Comparison of ENCODE assay signal across 18 mouse cellular contexts in genomic region chr1:118368721-118369461, GRCm38 (mm10). TPM values are rescaled to one million over a fixed set of nuclear protein-coding genes. Genes with fewer than 3 reads are reported as not detected.
A peak's percentile ranks its signal among the peaks of the same experiment; 100 is the strongest.
DNase-seq lines count a peak whose midpoint lies in the region.
"Had no signal": no experiment of that assay in that cellular context is flagged by ENCODE, and none has a peak within 500 bp of the region (broad histone marks: within the 10 kb centered on the region; RNA-seq: fewer than 3 reads in every experiment).

No protein-coding gene starts in this region.

- H3K36me3 ChIP-seq in hindbrain, embryonic 10.5 days: no peaks in the 10 kb centered on the region
- H3K36me3 ChIP-seq: hindbrain, embryonic 12.5 days; kidney, embryonic 15.5 days; midbrain, embryonic 13.5 days; neural tube, embryonic 15.5 days had no signal

- no peaks in the 10 kb centered on the region for H3K27me3 ChIP-seq in hindbrain, embryonic 10.5 days (ENCODE audit: insufficient read depth, poor library complexity, severe bottlenecking)
- H3K27me3 ChIP-seq: hindbrain, embryonic 12.5 days; kidney, embryonic 15.5 days; midbrain, embryonic 13.5 days; neural tube, embryonic 15.5 days had no signal

- H3K27ac ChIP-seq in hindbrain, embryonic 10.5 days: no peak overlapping the region
- H3K27ac ChIP-seq: hindbrain, embryonic 12.5 days; kidney, embryonic 15.5 days; midbrain, embryonic 13.5 days; neural tube, embryonic 15.5 days had no signal

- no peaks in the 10 kb centered on the region for H3K4me1 ChIP-seq in hindbrain, embryonic 10.5 days (replicated peaks)
- H3K4me1 ChIP-seq: hindbrain, embryonic 12.5 days; kidney, embryonic 15.5 days; midbrain, embryonic 13.5 days; neural tube, embryonic 15.5 days had no signal

- peak; percentile 20 for DNase-seq in adrenal gland, adult 8-10 months
- DNase-seq in adrenal gland, postnatal 4 days (ENCODE audit: low spot score in 2 of 2): no peak
- peak; percentile 16 for DNase-seq in MN1 (ENCODE audit: low spot score)
- peak; percentile 67 for DNase-seq in fibroblast of lung, adult 2 months (ENCODE audit: low read depth)
- DNase-seq in skeletal muscle tissue, adult 2 months (ENCODE audit: low read depth, low spot score): peak; percentile 28
- no peak for DNase-seq in gastrocnemius, postnatal 10 days
- DNase-seq in hindbrain, embryonic 10.5 days (ENCODE audit: low spot score): no peak
- no peak for DNase-seq in thymus, postnatal 10 days (ENCODE audit: low spot score in 2 of 2)
- DNase-seq: cerebellum, postnatal 14 days; embryo, embryonic 11 days; heart, adult 18-20 months; layer of hippocampus, postnatal 36 days; lung, postnatal 4 days; right cerebral cortex, postnatal 4 days had no signal

- H3K9me3 ChIP-seq in hindbrain, embryonic 10.5 days: no peaks in the 10 kb centered on the region
- H3K9me3 ChIP-seq: hindbrain, embryonic 12.5 days; kidney, embryonic 15.5 days; midbrain, embryonic 13.5 days; neural tube, embryonic 15.5 days had no signal

- H3K4me3 ChIP-seq in hindbrain, embryonic 10.5 days: no peak overlapping the region
- H3K4me3 ChIP-seq: hindbrain, embryonic 12.5 days; kidney, embryonic 15.5 days; midbrain, embryonic 13.5 days; neural tube, embryonic 15.5 days had no signal

- WGBS in hindbrain, embryonic 10.5 days: 74% methylated on average over 3 of the region's 3 CpGs

RNA-seq across cellular contexts. Expression of gene Clasp1, which starts 20.0 kb away (rescaled TPM):
- total RNA-seq in adrenal gland, adult 8-10 months (2022): 10 to 100 TPM; 43.2 to 66.6 (median 54.4) TPM
- total RNA-seq in adrenal gland, postnatal 4 days (2021): 10 to 100 TPM; 61.6 to 74.2 TPM
- total RNA-seq in gastrocnemius, postnatal 10 days (2021): 10 to 100 TPM; 78.7 to 90.1 TPM
- polyA plus RNA-seq in hindbrain, embryonic 10.5 days (2016; fragmentation: Nextera tagmentation; extraction: Ambion mirVana): 95.3 and 97.6 TPM in 2 replicates

RNA-seq across cellular contexts. Expression of gene Nifk, which starts 47.3 kb away (rescaled TPM):
- total RNA-seq in adrenal gland, adult 8-10 months (2022): 10 to 100 TPM; 32.7 to 42.0 (median 37.7) TPM
- 10 to 100 TPM; 45.7 to 45.9 TPM for total RNA-seq in adrenal gland, postnatal 4 days (2021)
- 10 to 100 TPM; 26.5 to 30.1 TPM for total RNA-seq in gastrocnemius, postnatal 10 days (2021)
- polyA plus RNA-seq in hindbrain, embryonic 10.5 days (2016; fragmentation: Nextera tagmentation; extraction: Ambion mirVana): 83.1 and 95.5 TPM in 2 replicates

RNA-seq across cellular contexts. Expression of gene Tsn, which starts 57.4 kb away (rescaled TPM):
- 100 to 1,000 TPM; 147 to 161 (median 149) TPM for total RNA-seq in adrenal gland, adult 8-10 months (2022)
- total RNA-seq in adrenal gland, postnatal 4 days (2021): 100 to 1,000 TPM; 155 to 161 TPM
- total RNA-seq in gastrocnemius, postnatal 10 days (2021): 10 to 100 TPM; 68.5 to 72.0 TPM
- polyA plus RNA-seq in hindbrain, embryonic 10.5 days (2016; fragmentation: Nextera tagmentation; extraction: Ambion mirVana): 368 and 376 TPM in 2 replicates

Comparison
In these comparisons a context has a peak if more than half of its experiments do, and no peak if none do; other contexts are left out.
1. DNase-seq: peak in adrenal gland, adult 8-10 months (single experiment), MN1 (single experiment), fibroblast of lung, adult 2 months (single experiment) and skeletal muscle tissue, adult 2 months (single experiment); none in adrenal gland, postnatal 4 days (0 of 2), gastrocnemius, postnatal 10 days (single experiment), hindbrain, embryonic 10.5 days (single experiment) and thymus, postnatal 10 days (0 of 2).